Mouse (Mus musculus): ENCODE data around the gene Sox8. TPM values are rescaled to one million over a fixed set of nuclear protein-coding genes. Genes with fewer than 3 reads are reported as not detected.

Sox8 gene
- polyA plus RNA-seq, 1 experiment from 2014 or later: 7.5 TPM

GRCm38 (mm10) chr17:25576034-25576433 is 5.5 kb upstream of the Sox8 start:
- Histone ChIP-seq H3K36me3 (ENCODE audit: control insufficient read depth, insufficient read depth, low read length) (no peaks in the 10 kb centered on the region), H3K9ac (ENCODE audit: low read length) (no peak overlapping the region), H3K27me3 (ENCODE audit: control insufficient read depth, insufficient read depth, low read length) (peaks cover 9% of the 10 kb centered on the region; the same call in 1 of the 2 replicates), H3K27ac (ENCODE audit: low read depth, low read length) (no peak overlapping the region), H3K4me1 (replicated peaks; ENCODE audit: control insufficient read depth, insufficient read depth, low read length) (peaks cover 14% of the 10 kb centered on the region), H3K9me3 (ENCODE audit: control insufficient read depth, low read length) (no peaks in the 10 kb centered on the region), H3K4me3 (ENCODE audit: low read depth, low read length) (no peak overlapping the region), H3K4me2 (ENCODE audit: low read depth, low read length, severe bottlenecking) (no peak overlapping the region)
- DNase-seq (ENCODE audit: low spot score) (no peak), ATAC-seq (replicated peaks; ENCODE audit: low FRiP score) (no peak)
- WGBS: 81% methylated on average over 2 of the region's 2 CpGs

- Histone ChIP-seq H3K9me3 (ENCODE audit: control insufficient read depth, low read length) (no peaks in the 10 kb centered on the region), H3K4me3 (ENCODE audit: low read depth, low read length) (no peak overlapping the region), H3K9ac (ENCODE audit: low read length) (no peak overlapping the region), H3K36me3 (ENCODE audit: control insufficient read depth, insufficient read depth, low read length) (no peaks in the 10 kb centered on the region), H3K27ac (ENCODE audit: low read depth, low read length) (no peak overlapping the region), H3K4me2 (ENCODE audit: low read depth, low read length, severe bottlenecking) (no peak overlapping the region), H3K27me3 (ENCODE audit: control insufficient read depth, insufficient read depth, low read length) (peaks cover 9% of the 10 kb centered on the region; the same call in 1 of the 2 replicates), H3K4me1 (replicated peaks; ENCODE audit: control insufficient read depth, insufficient read depth, low read length) (peaks cover 17% of the 10 kb centered on the region)
- no peak for ATAC-seq (replicated peaks; ENCODE audit: low FRiP score)
- 77% methylated on average over 12 of the region's 12 CpGs for WGBS
- no peak for DNase-seq (ENCODE audit: low spot score)
Observed at GRCm38 (mm10) chr17:25575208-25575971, 4.9 kb upstream of the Sox8 start.

- Histone ChIP-seq H3K9me3 (ENCODE audit: control insufficient read depth, low read length) (no peaks in the 10 kb centered on the region), H3K4me3 (ENCODE audit: low read depth, low read length) (peak overlapping the region; percentile 48), H3K36me3 (ENCODE audit: control insufficient read depth, insufficient read depth, low read length) (no peaks in the 10 kb centered on the region), H3K27me3 (ENCODE audit: control insufficient read depth, insufficient read depth, low read length) (peaks cover 29% of the 10 kb centered on the region), H3K9ac (ENCODE audit: low read length) (peak overlapping the region; percentile 43), H3K4me2 (ENCODE audit: low read depth, low read length, severe bottlenecking) (peak overlapping the region; percentile 97), H3K4me1 (replicated peaks; ENCODE audit: control insufficient read depth, insufficient read depth, low read length) (peaks cover 15% of the 10 kb centered on the region; the same call in 1 of the 2 replicates), H3K27ac (ENCODE audit: low read depth, low read length) (no peak overlapping the region)
- no peak for DNase-seq (ENCODE audit: low spot score)
- no peak for ATAC-seq (replicated peaks; ENCODE audit: low FRiP score)
- WGBS: 4% methylated on average over 8 of the region's 8 CpGs
Observed at GRCm38 (mm10) chr17:25571453-25571820, 951 bp upstream of the Sox8 start.

GRCm38 (mm10) chr17:25569833-25570647 is 446 bp downstream of the Sox8 start:
- Histone ChIP-seq H3K27me3 (ENCODE audit: control insufficient read depth, insufficient read depth, low read length) (peaks cover 29% of the 10 kb centered on the region), H3K9ac (ENCODE audit: low read length) (peak overlapping the region; percentile 65), H3K4me3 (ENCODE audit: low read depth, low read length) (peak overlapping the region; percentile 48), H3K4me2 (ENCODE audit: low read depth, low read length, severe bottlenecking) (peak overlapping the region; percentile 97), H3K36me3 (ENCODE audit: control insufficient read depth, insufficient read depth, low read length) (no peaks in the 10 kb centered on the region), H3K9me3 (ENCODE audit: control insufficient read depth, low read length) (no peaks in the 10 kb centered on the region), H3K4me1 (replicated peaks; ENCODE audit: control insufficient read depth, insufficient read depth, low read length) (peaks cover 20% of the 10 kb centered on the region; the same call in 1 of the 2 replicates), H3K27ac (ENCODE audit: low read depth, low read length) (no peak overlapping the region)
- ATAC-seq (replicated peaks; ENCODE audit: low FRiP score) (peak; percentile 42), DNase-seq (ENCODE audit: low spot score) (peak; percentile 67)
- WGBS: 3% methylated on average over 53 of the region's 54 CpGs

- Histone ChIP-seq H3K27ac (ENCODE audit: low read depth, low read length) (no peak overlapping the region), H3K9ac (ENCODE audit: low read length) (no peak overlapping the region), H3K4me2 (ENCODE audit: low read depth, low read length, severe bottlenecking) (peak overlapping the region; percentile 97), H3K9me3 (ENCODE audit: control insufficient read depth, low read length) (no peaks in the 10 kb centered on the region), H3K4me3 (ENCODE audit: low read depth, low read length) (peak overlapping the region; percentile 5; the same call in 1 of the 2 replicates), H3K27me3 (ENCODE audit: control insufficient read depth, insufficient read depth, low read length) (peaks cover 29% of the 10 kb centered on the region), H3K4me1 (replicated peaks; ENCODE audit: control insufficient read depth, insufficient read depth, low read length) (peaks cover 20% of the 10 kb centered on the region; the same call in 1 of the 2 replicates), H3K36me3 (ENCODE audit: control insufficient read depth, insufficient read depth, low read length) (no peaks in the 10 kb centered on the region)
- whole genome bisulfite sequencing: 67% methylated on average over 11 of the region's 11 CpGs
- DNase-seq (ENCODE audit: low spot score) (no peak), ATAC-seq (replicated peaks; ENCODE audit: low FRiP score) (no peak)
Observed at GRCm38 (mm10) chr17:25568880-25569279, 1.6 kb downstream of the Sox8 start.

- H3K9ac ChIP-seq (ENCODE audit: low read length): no peak overlapping the region
- H3K27ac ChIP-seq (ENCODE audit: low read depth, low read length): no peak overlapping the region
- DNase-seq (ENCODE audit: low spot score): no peak
- peaks cover 29% of the 10 kb centered on the region for H3K27me3 ChIP-seq (ENCODE audit: control insufficient read depth, insufficient read depth, low read length)
- H3K4me2 ChIP-seq (ENCODE audit: low read depth, low read length, severe bottlenecking): peak overlapping the region; percentile 20; the same call in 1 of the 2 replicates
- H3K4me3 ChIP-seq (ENCODE audit: low read depth, low read length): peak overlapping the region; percentile 5; the same call in 1 of the 2 replicates
- 45% methylated on average over 10 of the region's 10 CpGs for WGBS
- H3K36me3 ChIP-seq (ENCODE audit: control insufficient read depth, insufficient read depth, low read length): no peaks in the 10 kb centered on the region
- ATAC-seq (replicated peaks; ENCODE audit: low FRiP score): no peak
- H3K9me3 ChIP-seq (ENCODE audit: control insufficient read depth, low read length): no peaks in the 10 kb centered on the region
- peaks cover 20% of the 10 kb centered on the region; the same call in 1 of the 2 replicates for H3K4me1 ChIP-seq (replicated peaks; ENCODE audit: control insufficient read depth, insufficient read depth, low read length)
Observed at GRCm38 (mm10) chr17:25568206-25568605, 2.3 kb downstream of the Sox8 start.

GRCm38 (mm10) chr17:25567745-25568144 is 2.7 kb downstream of the Sox8 start:
- DNase-seq (ENCODE audit: low spot score) (peak; percentile 89), ATAC-seq (replicated peaks; ENCODE audit: low FRiP score) (no peak)
- H3K4me2 ChIP-seq (ENCODE audit: low read depth, low read length, severe bottlenecking): peak overlapping the region; percentile 8; the same call in 1 of the 2 replicates
- H3K9ac ChIP-seq (ENCODE audit: low read length): no peak overlapping the region
- H3K36me3 ChIP-seq (ENCODE audit: control insufficient read depth, insufficient read depth, low read length): no peaks in the 10 kb centered on the region
- no peaks in the 10 kb centered on the region for H3K9me3 ChIP-seq (ENCODE audit: control insufficient read depth, low read length)
- 20% methylated on average over 14 of the region's 14 CpGs for WGBS
- H3K27me3 ChIP-seq (ENCODE audit: control insufficient read depth, insufficient read depth, low read length): peaks cover 29% of the 10 kb centered on the region
- H3K4me3 ChIP-seq (ENCODE audit: low read depth, low read length): no peak overlapping the region
- H3K4me1 ChIP-seq (replicated peaks; ENCODE audit: control insufficient read depth, insufficient read depth, low read length): peaks cover 20% of the 10 kb centered on the region; the same call in 1 of the 2 replicates
- H3K27ac ChIP-seq (ENCODE audit: low read depth, low read length): no peak overlapping the region

GRCm38 (mm10) chr17:25567261-25567660 is 3.2 kb downstream of the Sox8 start:
- 76% methylated on average over 13 of the region's 13 CpGs for WGBS
- Histone ChIP-seq H3K9me3 (ENCODE audit: control insufficient read depth, low read length) (no peaks in the 10 kb centered on the region), H3K36me3 (ENCODE audit: control insufficient read depth, insufficient read depth, low read length) (no peaks in the 10 kb centered on the region), H3K27me3 (ENCODE audit: control insufficient read depth, insufficient read depth, low read length) (peaks cover 26% of the 10 kb centered on the region), H3K9ac (ENCODE audit: low read length) (no peak overlapping the region), H3K4me2 (ENCODE audit: low read depth, low read length, severe bottlenecking) (no peak overlapping the region), H3K27ac (ENCODE audit: low read depth, low read length) (no peak overlapping the region), H3K4me3 (ENCODE audit: low read depth, low read length) (no peak overlapping the region), H3K4me1 (replicated peaks; ENCODE audit: control insufficient read depth, insufficient read depth, low read length) (peaks cover 20% of the 10 kb centered on the region)
- no peak for ATAC-seq (replicated peaks; ENCODE audit: low FRiP score)
- no peak for DNase-seq (ENCODE audit: low spot score)
